Mouse (Mus musculus): ENCODE measurements around the gene Crlf1.

The Crlf1 gene

DNA sequence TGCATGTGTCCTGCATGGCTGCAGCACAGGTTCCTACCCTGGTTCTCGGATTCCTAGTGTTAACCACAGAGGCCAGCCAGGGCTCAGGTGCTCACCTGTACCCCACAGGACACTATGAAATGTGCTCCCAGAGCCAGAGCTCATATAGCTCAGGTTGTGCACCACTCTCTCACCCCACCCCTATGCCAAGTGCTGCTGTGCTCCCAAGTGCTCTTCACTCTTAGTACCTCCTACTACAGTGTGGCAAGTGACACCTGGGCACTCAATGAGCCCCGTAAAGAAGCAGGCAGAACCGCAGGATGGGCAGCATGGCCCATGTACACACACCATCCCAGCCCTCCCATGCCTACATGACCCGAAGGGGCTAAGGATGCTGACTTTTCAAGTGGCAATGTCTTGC lies 24.2 kb upstream of the Crlf1 start:
- no peak for DNase-seq (ENCODE audit: low read depth in 1 of 2, low spot score in 2 of 2)

DNA sequence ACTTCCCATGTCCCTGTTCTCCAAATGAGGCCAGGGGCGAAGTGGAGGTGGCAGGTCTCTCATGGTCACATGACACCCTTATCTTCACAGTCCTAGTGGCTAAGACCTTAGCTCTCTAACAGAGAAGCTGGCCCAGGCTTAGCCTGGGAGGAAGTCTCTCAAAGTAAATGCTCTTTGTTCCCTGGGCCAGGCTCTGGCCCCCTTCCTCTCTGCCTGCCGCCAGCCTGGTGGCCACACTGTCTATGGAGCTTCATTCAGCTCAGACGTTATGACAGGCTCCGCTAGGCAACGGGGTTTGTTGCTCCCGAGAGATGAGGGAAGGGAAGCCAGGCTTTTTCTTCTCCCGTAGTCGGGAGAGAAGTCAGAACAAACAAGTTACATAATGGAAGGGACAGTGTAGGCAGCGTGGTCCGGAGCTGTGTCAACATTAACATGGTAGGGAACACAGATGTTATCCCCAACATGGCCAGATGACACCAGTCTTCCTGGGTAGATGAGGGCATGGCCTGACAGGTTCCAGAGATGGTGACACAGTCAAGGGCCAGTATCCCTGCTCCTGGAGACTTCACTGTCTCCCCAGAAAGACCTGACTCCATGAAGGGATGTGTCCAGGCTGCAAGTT lies 23.6 kb upstream of the Crlf1 start:
- no peak for DNase-seq (ENCODE audit: low read depth in 1 of 2, low spot score in 2 of 2)

DNA sequence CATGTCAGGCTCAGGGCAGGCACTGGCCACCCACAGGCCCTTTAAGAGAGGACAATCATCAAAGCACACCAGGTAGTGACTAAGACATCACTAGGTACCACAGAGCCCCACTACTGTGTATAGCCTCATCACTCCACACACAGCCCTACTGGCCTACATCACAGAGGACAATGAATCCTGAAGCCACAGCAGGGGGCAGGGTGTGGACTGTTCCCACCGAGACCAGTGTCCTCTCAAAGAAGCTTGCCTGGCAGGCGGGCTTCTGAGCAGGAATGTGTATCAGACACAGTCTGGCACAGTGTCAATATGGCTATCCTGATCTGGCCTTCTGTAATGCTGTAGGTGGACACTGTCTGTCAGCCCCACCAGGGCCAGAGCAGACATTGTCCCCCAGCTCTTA lies 23.0 kb upstream of the Crlf1 start:
- no peak for DNase-seq (ENCODE audit: low read depth in 1 of 2, low spot score in 2 of 2)

DNA sequence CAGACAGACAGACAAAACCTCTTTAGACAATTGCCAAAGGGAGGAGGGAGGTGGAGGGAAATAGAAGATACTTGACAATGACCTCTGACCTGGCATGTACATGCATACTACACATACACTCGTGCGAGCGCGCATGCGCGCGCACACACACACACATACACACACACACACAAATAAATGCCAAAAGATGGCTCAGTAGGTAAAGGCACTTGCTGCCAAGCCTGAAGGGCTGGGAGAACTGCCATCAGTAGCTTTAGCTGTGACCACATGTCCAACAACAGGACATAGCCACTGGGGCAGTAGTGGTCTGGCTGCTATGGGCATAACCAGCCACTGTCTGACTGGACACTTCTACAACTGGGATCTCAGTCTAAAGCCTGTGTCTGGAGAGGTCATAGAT lies 21.1 kb upstream of the Crlf1 start:
- no peak for DNase-seq (ENCODE audit: low read depth in 1 of 2, low spot score in 2 of 2)

DNA sequence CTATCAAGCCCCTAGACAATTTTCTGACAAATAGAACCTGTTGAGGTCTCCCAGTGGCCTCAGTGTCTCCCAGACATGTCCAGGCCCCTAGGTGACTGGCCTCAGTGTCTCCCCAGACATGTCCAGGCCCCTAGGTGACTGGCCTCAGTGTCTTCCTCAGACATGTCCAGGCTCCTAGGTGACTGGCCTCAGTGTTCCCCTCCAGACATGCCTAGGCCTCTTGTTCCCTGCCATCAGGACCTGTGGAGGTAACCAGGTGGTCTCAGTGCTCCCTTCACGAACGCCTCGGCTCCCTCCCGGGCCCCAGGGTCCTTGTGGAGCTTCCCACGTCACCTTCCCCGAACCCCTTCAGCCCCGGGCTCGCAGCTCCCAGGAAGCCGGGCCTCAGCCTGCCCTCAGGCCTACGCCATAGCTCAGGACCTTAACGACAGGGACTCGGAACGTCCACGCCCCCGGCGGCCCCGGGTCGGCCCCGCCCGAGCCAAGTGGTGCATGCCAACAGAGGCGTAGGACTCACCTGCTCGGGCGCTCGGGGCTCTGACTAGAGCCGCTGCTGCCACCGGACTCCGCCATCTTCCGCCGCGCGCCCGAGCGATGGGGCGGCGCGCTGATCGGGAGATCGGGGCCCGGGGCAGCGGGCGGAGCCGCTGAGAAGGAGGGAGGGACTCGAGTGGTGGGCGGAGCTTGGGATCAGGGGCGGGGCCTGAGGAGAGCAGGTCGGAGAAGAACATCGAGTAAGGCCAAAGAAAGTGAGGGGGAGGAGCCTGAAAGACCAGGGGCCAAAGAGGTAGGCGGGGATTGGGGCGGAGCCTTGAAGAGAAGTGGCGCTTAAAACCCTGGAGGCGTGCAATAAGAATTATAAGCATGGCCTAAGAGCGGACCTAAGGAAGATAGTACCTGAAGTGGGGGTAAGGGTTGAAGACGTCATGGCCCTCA lies 16.4 kb upstream of the Crlf1 start, which contains the start of gene Klhl26:
TSS of gene Klhl26 (minus strand) at position 636 of the 936 bp plus-strand sequence.
- DNase-seq (ENCODE audit: low read depth in 1 of 2, low spot score in 2 of 2) = peak; percentile 88 to 94

- DNase-seq (ENCODE audit: low read depth in 1 of 2, low spot score in 2 of 2) = no peak
Measured at GRCm38 (mm10) chr8:70477269-70477982, 15.5 kb upstream of the Crlf1 start.

- no peak for DNase-seq (ENCODE audit: low read depth in 1 of 2, low spot score in 2 of 2)
Measured at GRCm38 (mm10) chr8:70481908-70482307, 11.1 kb upstream of the Crlf1 start.

DNA sequence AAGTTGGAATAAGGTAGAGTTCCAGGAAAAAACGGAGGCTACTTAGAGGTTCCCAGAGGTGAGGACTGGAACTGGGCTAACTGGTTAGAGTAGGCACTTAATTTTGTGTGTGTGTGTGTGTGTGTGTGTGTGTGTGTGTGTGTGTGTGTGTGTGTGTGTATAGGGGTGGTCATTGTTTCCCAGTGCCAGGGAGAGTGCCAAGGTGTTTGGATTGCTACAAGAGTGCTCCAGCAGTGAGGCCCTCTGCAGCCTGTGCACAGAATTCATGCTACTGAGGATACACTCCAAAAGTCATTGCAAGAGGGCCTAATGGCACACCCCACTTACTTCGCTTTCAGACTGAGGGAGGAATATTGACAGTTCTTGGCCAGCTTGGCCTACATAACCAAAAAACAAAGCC lies 10.0 kb upstream of the Crlf1 start:
- no peak for DNase-seq (ENCODE audit: low read depth in 1 of 2, low spot score in 2 of 2)

- DNase-seq (ENCODE audit: low read depth in 1 of 2, low spot score in 2 of 2) = no peak
Measured at GRCm38 (mm10) chr8:70486191-70486681, 6.7 kb upstream of the Crlf1 start.

DNA sequence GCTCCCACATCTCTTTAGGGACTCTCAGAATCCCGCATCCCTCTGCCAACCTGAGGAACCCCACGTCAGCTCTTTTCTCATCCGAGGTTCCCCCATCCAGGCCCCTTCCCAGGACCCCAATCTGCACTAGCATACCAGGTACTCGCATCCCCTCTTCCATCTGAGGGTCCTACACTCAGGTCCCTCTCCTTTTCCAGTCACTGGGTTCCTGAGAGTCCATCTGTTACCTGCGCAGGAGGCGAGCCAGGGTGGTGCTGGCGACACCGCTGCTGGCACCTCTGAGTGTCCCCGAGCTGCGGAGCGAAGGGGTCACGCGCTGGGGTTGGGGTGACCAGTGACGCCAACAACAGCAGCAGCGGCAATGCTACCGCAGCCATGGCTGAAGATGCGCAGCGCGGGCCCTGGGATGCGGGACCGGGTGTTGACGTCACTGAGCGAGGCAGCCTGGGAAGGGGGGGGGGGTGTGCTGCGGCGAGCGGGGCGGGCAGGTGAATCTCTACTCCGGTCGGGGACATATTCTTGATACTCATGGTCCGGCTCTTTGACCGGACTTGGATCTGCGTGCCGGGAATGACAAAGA lies 5.9 kb upstream of the Crlf1 start, which contains the start of gene Tmem59l:
TSS of gene Tmem59l (minus strand) at position 418 of the 580 bp plus-strand sequence.
- DNase-seq (ENCODE audit: low read depth in 1 of 2, low spot score in 2 of 2) = no peak

DNA sequence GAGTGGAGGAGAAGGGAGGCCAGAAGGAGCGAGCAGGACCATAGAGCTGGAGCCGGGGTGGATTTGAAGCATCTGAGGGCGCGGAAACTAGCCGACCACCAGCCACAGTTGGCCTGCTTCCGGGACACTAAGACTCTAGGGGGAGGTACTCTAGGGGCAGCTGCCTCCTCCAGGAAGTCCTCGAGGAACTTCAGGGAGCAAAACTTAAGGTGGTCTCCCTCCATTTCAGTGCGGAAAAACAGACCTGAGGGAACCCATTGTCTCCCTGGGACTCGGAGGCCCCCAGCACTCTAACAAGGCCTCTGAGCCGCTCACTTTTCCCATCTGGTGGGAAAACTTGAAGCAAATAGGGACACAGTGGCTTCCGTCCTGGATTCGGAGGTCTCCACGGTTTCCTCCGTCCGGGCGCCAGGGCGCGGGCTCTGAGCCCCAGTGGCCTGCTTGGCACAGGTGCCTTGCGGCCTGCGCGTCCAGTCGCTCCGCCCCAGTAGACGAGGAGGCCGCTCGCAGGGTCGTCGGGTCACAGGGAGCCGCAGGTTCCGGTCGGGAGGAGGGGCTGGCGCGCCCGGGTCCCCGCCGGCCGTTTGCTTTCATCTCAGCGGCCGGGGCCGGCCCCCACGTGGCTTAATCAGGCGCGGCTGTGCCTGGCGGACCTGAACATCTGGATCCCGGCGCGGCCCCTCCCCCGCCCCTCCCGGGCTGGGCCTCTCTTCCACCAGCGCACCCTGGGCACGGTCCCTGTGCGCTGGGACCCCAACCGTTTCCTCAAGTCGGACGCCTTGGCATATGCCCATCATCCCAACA lies 4.8 kb upstream of the Crlf1 start:
- DNase-seq (ENCODE audit: low read depth in 1 of 2, low spot score in 2 of 2) = no peak

GRCm38 (mm10) chr8:70488931-70489470 lies 4.0 kb upstream of the Crlf1 start:
- DNase-seq (ENCODE audit: low read depth in 1 of 2, low spot score in 2 of 2) = no peak

DNA sequence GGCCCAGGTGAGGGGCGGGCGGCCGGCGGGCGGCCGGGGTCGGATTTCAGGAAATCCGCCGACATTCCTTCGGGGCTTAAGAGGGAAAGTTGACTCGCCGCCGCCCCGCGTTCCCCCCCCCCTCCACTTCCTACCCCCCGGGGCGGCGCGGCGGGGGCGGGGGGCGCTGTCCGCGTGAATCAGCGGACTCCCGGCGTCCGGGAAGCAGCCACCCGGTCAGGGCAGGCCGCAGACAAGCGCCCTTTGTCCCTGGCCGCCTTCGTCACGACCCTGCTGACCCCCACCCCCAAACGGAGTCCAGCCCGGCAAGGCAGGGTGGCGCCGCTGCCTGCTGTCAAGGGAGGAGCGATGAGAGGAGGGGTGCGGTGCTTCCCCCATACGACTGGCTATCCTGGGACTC lies 3.4 kb upstream of the Crlf1 start:
- DNase-seq (ENCODE audit: low read depth in 1 of 2, low spot score in 2 of 2) = no peak

- DNase-seq (ENCODE audit: low read depth in 1 of 2, low spot score in 2 of 2) = no peak
Measured at GRCm38 (mm10) chr8:70490061-70490879, 2.7 kb upstream of the Crlf1 start.

DNA sequence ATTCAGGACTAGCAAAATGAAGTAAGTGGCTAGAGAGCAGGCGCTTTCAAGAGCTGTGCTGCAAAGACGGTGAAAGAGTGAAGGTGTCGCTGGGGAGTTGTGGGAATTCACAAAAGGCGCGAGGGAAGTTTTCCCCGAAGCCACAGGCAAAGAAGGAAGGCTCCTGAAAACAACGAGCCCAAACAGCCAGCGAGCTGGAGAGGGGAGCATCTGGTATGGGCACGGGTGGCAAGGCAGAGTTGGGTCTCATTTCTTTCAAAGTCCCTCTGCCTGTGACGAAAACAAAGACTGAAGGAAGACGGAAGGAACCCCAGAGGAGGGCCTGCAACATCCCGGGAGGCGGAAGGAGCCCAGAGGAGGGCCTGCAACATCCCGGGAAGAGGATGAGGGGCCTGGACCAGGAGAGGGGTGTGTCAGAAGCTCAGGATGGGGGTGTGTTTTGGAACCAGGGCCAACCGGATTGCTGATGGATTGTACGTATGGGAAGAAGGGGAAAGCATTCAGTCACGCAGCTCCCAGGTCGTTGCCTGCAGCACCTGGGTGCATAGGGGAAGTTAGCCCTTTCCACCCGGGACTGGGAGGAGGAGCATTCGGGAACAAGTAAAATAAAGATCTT lies 2.0 kb upstream of the Crlf1 start:
- no peak for DNase-seq (ENCODE audit: low read depth in 1 of 2, low spot score in 2 of 2)

DNA sequence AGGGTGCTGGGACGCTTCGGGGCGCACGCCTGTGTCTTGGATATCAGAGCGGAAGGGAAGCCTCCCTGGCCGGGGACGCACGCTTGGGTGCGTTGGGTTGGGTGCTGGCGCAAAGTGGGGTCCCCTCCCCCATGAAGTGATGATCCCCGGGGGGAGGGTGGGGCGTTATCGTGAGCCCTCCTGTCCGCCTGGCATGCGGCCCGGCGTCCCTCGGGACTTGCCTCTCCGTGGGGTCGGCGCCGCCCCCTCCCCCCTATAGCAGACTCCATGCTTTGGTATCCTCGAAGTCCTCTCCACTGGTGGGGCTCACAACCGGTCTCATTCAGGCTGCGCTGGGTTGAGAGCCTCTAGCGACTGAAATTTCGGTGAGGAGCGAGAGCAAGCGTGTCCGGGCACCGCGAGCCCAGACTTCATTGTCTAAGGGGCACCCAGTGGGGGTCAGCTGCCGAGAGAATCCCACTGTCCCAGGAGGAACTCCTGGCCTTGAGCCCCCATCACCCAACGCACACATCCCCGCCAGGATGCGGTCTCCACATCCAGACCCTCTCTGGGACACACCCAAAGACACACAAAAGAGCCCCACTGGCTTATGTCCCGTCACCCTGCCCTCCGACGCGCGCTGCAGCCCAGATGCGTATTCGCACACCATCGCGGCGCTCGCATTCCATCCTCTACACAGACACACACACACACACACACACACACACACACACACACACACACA lies 896 bp downstream of the Crlf1 start:
- no peak for DNase-seq (ENCODE audit: low read depth in 1 of 2, low spot score in 2 of 2)

DNA sequence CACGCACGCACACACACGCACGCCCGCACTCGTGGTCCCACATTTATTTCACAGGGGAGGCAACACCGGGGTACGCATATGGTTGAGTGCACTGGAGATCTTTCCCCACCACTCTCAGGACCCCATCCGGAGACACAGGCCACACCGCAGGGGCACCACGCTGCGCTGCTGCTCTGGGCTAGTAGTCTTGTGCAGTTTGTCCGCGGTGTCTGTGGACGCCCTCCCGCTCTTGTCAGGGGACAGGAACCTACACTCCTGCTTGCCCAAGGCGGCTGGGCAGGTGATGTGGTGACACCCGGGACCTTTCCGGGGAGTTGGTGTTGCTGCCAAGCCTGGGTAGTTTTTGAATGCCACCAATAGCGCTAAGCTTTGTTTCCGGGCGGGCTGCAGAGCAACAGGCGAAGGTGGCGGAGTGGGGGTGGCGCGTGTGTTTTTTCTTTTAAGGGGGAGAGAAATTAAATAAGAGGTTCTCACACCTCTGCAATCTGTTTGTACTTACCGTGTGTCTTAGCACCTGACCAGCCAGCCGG lies 1.5 kb downstream of the Crlf1 start:
- DNase-seq (ENCODE audit: low read depth in 1 of 2, low spot score in 2 of 2) = no peak

Measured in monocyte, adult 2 months (primary cell).